Mouse (Mus musculus) CH12.LX (cell line): ENCODE data around the gene Hipk1. TPM values are rescaled to one million over a fixed set of nuclear protein-coding genes. Genes with fewer than 3 reads are reported as not detected.
A peak's percentile ranks its signal among the peaks of the same experiment; 100 is the strongest.

Experiments used
- DNase-seq: peaks from one replicate; pipeline ENCODE4 v3.0.0-alpha.2; 2013; ENCODE audit errors: extremely low read depth
- H3K27ac ChIP-seq: 2 replicates; pipeline ENCODE4 v1.5.1; 2012; ENCODE audit warnings: low read depth, mild to moderate bottlenecking, control low read depth, moderate library complexity; ENCODE audit not compliant: insufficient read depth
- H3K27me3 ChIP-seq: replicated peaks from 2 replicates; pipeline ENCODE3; 2012; ENCODE audit warnings: inconsistent platforms
- H3K36me3 ChIP-seq, 2 experiments: replicated peaks in 1 of 2; 2 replicates each; pipeline versions ENCODE3 to v1.6.1; 2012; ENCODE audit warnings: inconsistent platforms in 1 of 2, low read length in 1 of 2, mild to moderate bottlenecking in 1 of 2, mixed read lengths in 1 of 2, moderate library complexity in 1 of 2; ENCODE audit not compliant: control insufficient read depth in 1 of 2, insufficient read depth in 1 of 2
- H3K4me1 ChIP-seq, 2 experiments: 2 replicates each; pipeline ENCODE4 v1.6.1; 2012; ENCODE audit warnings: inconsistent platforms in 1 of 2, moderate library complexity in 1 of 2; ENCODE audit not compliant: insufficient read depth in 2 of 2, control insufficient read depth in 1 of 2
- H3K4me2 ChIP-seq: 2 replicates; pipeline ENCODE4 v1.6.1; 2012; ENCODE audit warnings: low read depth, mild to moderate bottlenecking, control low read depth; ENCODE audit not compliant: poor library complexity, insufficient read depth, severe bottlenecking
- H3K4me3 ChIP-seq, 3 experiments: fragments of 150-350 bp in 1 of 3; sonication (generic) in 1 of 3; replicated peaks in 1 of 3; 2 replicates each; pipeline versions ENCODE3 to v1.5.1; 2011 to 2012; ENCODE audit warnings: low read depth in 2 of 3, low read length in 2 of 3, mild to moderate bottlenecking in 2 of 3, moderate library complexity in 2 of 3, control low read depth in 1 of 3, improper control_type of control experiment in 1 of 3, inconsistent platforms in 1 of 3, mixed read lengths in 1 of 3; ENCODE audit not compliant: poor library complexity in 1 of 3
- H3K79me2 ChIP-seq: replicated peaks from 2 replicates; pipeline ENCODE4 v1.6.1; 2012; ENCODE audit warnings: mild to moderate bottlenecking, moderate library complexity; ENCODE audit not compliant: control insufficient read depth, poor library complexity, insufficient read depth, severe bottlenecking; ENCODE audit errors: extremely low read depth
- H3K9ac ChIP-seq: 2 replicates; pipeline ENCODE4 v1.6.1; 2012; ENCODE audit warnings: low read depth, mild to moderate bottlenecking, control low read depth, moderate library complexity; ENCODE audit not compliant: insufficient read depth
- H3K9me3 ChIP-seq: replicated peaks from 2 replicates; pipeline ENCODE3; 2012; ENCODE audit warnings: low read length, inconsistent platforms, mixed read lengths
- BHLHE40 ChIP-seq: IDR thresholded peaks from 2 replicates; pipeline ENCODE4 v1.6.1; 2011; ENCODE audit warnings: mild to moderate bottlenecking, low read depth, low read length, improper control_type of control experiment
- CHD1 ChIP-seq: IDR thresholded peaks from 2 replicates; pipeline ENCODE4 v1.6.1; 2012; ENCODE audit warnings: low read depth, low read length, improper control_type of control experiment, inconsistent platforms
- CHD2 ChIP-seq: IDR thresholded peaks from 2 replicates; pipeline ENCODE4 v1.6.1; 2011; ENCODE audit warnings: low read length, improper control_type of control experiment
- E2F4 ChIP-seq: IDR thresholded peaks from 2 replicates; pipeline ENCODE4 v1.6.1; 2011; ENCODE audit warnings: low read depth, low read length, improper control_type of control experiment; ENCODE audit not compliant: insufficient replicate concordance
- ELF1 ChIP-seq: IDR thresholded peaks from 2 replicates; pipeline ENCODE4 v1.6.1; 2014; ENCODE audit warnings: low read depth, mild to moderate bottlenecking, inconsistent platforms, low read length, improper control_type of control experiment
- EP300 ChIP-seq: IDR thresholded peaks from 2 replicates; pipeline ENCODE4 v1.6.1; 2011; ENCODE audit warnings: low read length, improper control_type of control experiment
- ETS1 ChIP-seq: conservative IDR thresholded peaks from 2 replicates; pipeline ENCODE4 v1.6.1; 2012; ENCODE audit warnings: low read depth, mild to moderate bottlenecking, inconsistent platforms, low read length, improper control_type of control experiment, moderate library complexity
- GABPA ChIP-seq: IDR thresholded peaks from 2 replicates; pipeline ENCODE4 v1.6.1; 2012; ENCODE audit warnings: low read depth, low read length, improper control_type of control experiment, inconsistent platforms; ENCODE audit not compliant: insufficient replicate concordance
- HCFC1 ChIP-seq: IDR thresholded peaks from 2 replicates; pipeline ENCODE4 v1.6.1; 2012; ENCODE audit warnings: low read depth, mild to moderate bottlenecking, inconsistent platforms, low read length, improper control_type of control experiment
- JUN ChIP-seq: IDR thresholded peaks from 2 replicates; pipeline ENCODE4 v1.6.1; 2011; ENCODE audit warnings: low read depth, mild to moderate bottlenecking, low read length, improper control_type of control experiment, moderate library complexity; ENCODE audit not compliant: insufficient read depth
- JUND ChIP-seq: conservative IDR thresholded peaks from 2 replicates; pipeline ENCODE4 v1.6.1; 2011; ENCODE audit warnings: low read depth, low read length, improper control_type of control experiment
- MAFK ChIP-seq: IDR thresholded peaks from 2 replicates; pipeline ENCODE4 v1.6.1; 2011; ENCODE audit warnings: low read length, improper control_type of control experiment; ENCODE audit not compliant: insufficient replicate concordance
- MAX ChIP-seq: IDR thresholded peaks from 2 replicates; pipeline ENCODE4 v1.6.1; 2011; ENCODE audit warnings: low read length, improper control_type of control experiment
- MAZ ChIP-seq: IDR thresholded peaks from 2 replicates; pipeline ENCODE4 v1.6.1; 2012; ENCODE audit warnings: low read depth, mild to moderate bottlenecking, inconsistent platforms, low read length, improper control_type of control experiment, moderate library complexity
- MYC ChIP-seq: IDR thresholded peaks from 2 replicates; pipeline ENCODE4 v1.6.1; 2011; ENCODE audit warnings: low read depth, mild to moderate bottlenecking, improper control_type of control experiment, low read length
- NELFE ChIP-seq: IDR thresholded peaks from 2 replicates; pipeline ENCODE4 v1.6.1; 2011; ENCODE audit warnings: low read depth, low read length, improper control_type of control experiment
- NRF1 ChIP-seq: IDR thresholded peaks from 2 replicates; pipeline ENCODE4 v1.6.1; 2014; ENCODE audit warnings: low read depth, mild to moderate bottlenecking, inconsistent platforms, low read length, improper control_type of control experiment, moderate library complexity
- PAX5 ChIP-seq: IDR thresholded peaks from 2 replicates; pipeline ENCODE4 v1.6.1; 2012; ENCODE audit warnings: low read length, inconsistent platforms, mixed read lengths
- POLR2A ChIP-seq: IDR thresholded peaks from 2 replicates; pipeline ENCODE4 v1.6.1; 2011; ENCODE audit warnings: low read depth, mild to moderate bottlenecking, improper control_type of control experiment, low read length
- POLR2AphosphoS2 ChIP-seq: IDR thresholded peaks from 2 replicates; pipeline ENCODE4 v1.6.1; 2011; ENCODE audit warnings: low read depth, low read length, improper control_type of control experiment
- RAD21 ChIP-seq: IDR thresholded peaks from 2 replicates; pipeline ENCODE4 v1.6.1; 2011; ENCODE audit warnings: low read depth, mild to moderate bottlenecking, low read length, improper control_type of control experiment, moderate library complexity
- RCOR1 ChIP-seq: conservative IDR thresholded peaks from 2 replicates; pipeline ENCODE4 v1.6.1; 2012; ENCODE audit warnings: low read depth, mild to moderate bottlenecking, inconsistent platforms, low read length, improper control_type of control experiment
- SIN3A ChIP-seq: IDR thresholded peaks from 2 replicates; pipeline ENCODE4 v1.6.1; 2012; ENCODE audit warnings: low read length, improper control_type of control experiment, inconsistent platforms
- SMC3 ChIP-seq: IDR thresholded peaks from 2 replicates; pipeline ENCODE4 v1.6.1; 2011; ENCODE audit warnings: low read depth, low read length, improper control_type of control experiment
- TCF12 ChIP-seq: IDR thresholded peaks from 2 replicates; pipeline ENCODE4 v1.6.1; 2014; ENCODE audit warnings: low read depth, mild to moderate bottlenecking, inconsistent platforms, low read length, improper control_type of control experiment
- UBTF ChIP-seq: IDR thresholded peaks from 2 replicates; pipeline ENCODE4 v1.6.1; 2012; ENCODE audit warnings: low read depth, mild to moderate bottlenecking, inconsistent platforms, low read length, improper control_type of control experiment, moderate library complexity
- ZKSCAN1 ChIP-seq: IDR thresholded peaks from 2 replicates; pipeline ENCODE4 v1.6.1; 2012; ENCODE audit warnings: low read depth, inconsistent platforms, low read length, improper control_type of control experiment, borderline replicate concordance
- ZMIZ1 ChIP-seq: IDR thresholded peaks from 2 replicates; pipeline ENCODE4 v1.6.1; 2012; ENCODE audit warnings: low read depth, mild to moderate bottlenecking, inconsistent platforms, low read length, improper control_type of control experiment
- dilution Hi-C: fragments of 300-500 bp; cut with MboI; formaldehyde crosslinking; loops from 2 replicates; pipeline ENCODE4 v1.14.3; 2020; ENCODE audit warnings: low sequenced_read_pairs; ENCODE audit not compliant: extremely low pct_unique_long_range_greater_than_20kb, extremely low pct_ligation_motif_present
- in situ Hi-C: fragments of 300-500 bp; cut with MboI; formaldehyde crosslinking; loops from 3 replicates; pipeline ENCODE4 v1.14.3; 2019; ENCODE audit warnings: low sequenced_read_pairs, low pct_ligation_motif_present, low pct_unique_long_range_greater_than_20kb, mixed read lengths
- polyA plus RNA-seq: library from polyadenylated mRNA; unstranded; fragments of >175 nt; gene quantifications from 2 replicates; pipeline ENCODE4 v1.2.1, GENCODE M21; 2012; ENCODE audit warnings: low read depth; ENCODE audit not compliant: insufficient read length
- total RNA-seq, 2 experiments: library from RNA; depleted of rRNA; stranded (reverse); fragments of 300-350 nt in 1 of 2; fragments of >200 nt in 1 of 2; gene quantifications; 2 replicates each; pipeline ENCODE4 v1.2.3; 2012 to 2014

The Hipk1 gene
- total and polyA plus RNA-seq, 3 experiments = 26.2 to 35.9 (median 32.7) TPM

- in situ Hi-C loops = no loop called here
- Histone ChIP-seq H3K4me3 (no peak overlapping the region), H3K4me1 (peaks cover 22 to 78% of the 10 kb centered on the region in 2 experiments; a peak in 3 of 4 replicates), H3K27me3 (no peaks in the 10 kb centered on the region)
- no peak for TF ChIP-seq SIN3A
- TF ChIP-seq PAX5 = no peak
- no peak for TF ChIP-seq TCF12
- TF ChIP-seq GABPA = no peak
- no peak for TF ChIP-seq E2F4
- TF ChIP-seq MYC = no peak
- no peak for TF ChIP-seq JUN
- no peak for TF ChIP-seq UBTF
- no peak for TF ChIP-seq JUND
- no peak for TF ChIP-seq MAX
- TF ChIP-seq ETS1 = no peak
- TF ChIP-seq CHD2 = no peak
- TF ChIP-seq NELFE = no peak
- TF ChIP-seq ZMIZ1 = no peak
- TF ChIP-seq CHD1 = no peak
- TF ChIP-seq POLR2AphosphoS2 = no peak
- TF ChIP-seq SMC3 = no peak
- no peak for TF ChIP-seq ELF1
- TF ChIP-seq, all 38 proteins: peak for 0
- peaks cover 24 to 43% of the 10 kb centered on the region in 2 experiments for H3K36me3 ChIP-seq
- peaks cover 26% of the 10 kb centered on the region for H3K79me2 ChIP-seq
- no peak for DNase-seq
- no peaks in the 10 kb centered on the region for H3K9me3 ChIP-seq
- H3K4me2 ChIP-seq = peak overlapping the region; percentile 53; the same call in 1 of the 2 replicates
- dilution Hi-C loops = no loop called here
- H3K27ac ChIP-seq = peak overlapping the region; percentile 74
- H3K9ac ChIP-seq = peak overlapping the region; percentile 30; the same call in 1 of the 2 replicates
These were observed 11.5 kb upstream of the Hipk1 start for GRCm38 (mm10) chr3:103802861-103803260.

- in situ Hi-C loops = no loop called here
- dilution Hi-C loops = no loop called here
- Histone ChIP-seq H3K4me3 (peak overlapping the region in 1 of 3 experiments; percentile 34), H3K27ac (peak overlapping the region; percentile 99), H3K79me2 (peaks cover 16% of the 10 kb centered on the region), H3K4me2 (peak overlapping the region; percentile 94), H3K9me3 (no peaks in the 10 kb centered on the region), H3K27me3 (no peaks in the 10 kb centered on the region), H3K9ac (peak overlapping the region; percentile 57), H3K4me1 (peaks cover 19 to 68% of the 10 kb centered on the region in 2 experiments; a peak in 3 of 4 replicates), H3K36me3 (peaks cover 22 to 36% of the 10 kb centered on the region in 2 experiments)
- DNase-seq = peak; percentile 85
- TF ChIP-seq ELF1 (peak; percentile 65; the same call in 1 of the 2 replicates), BHLHE40 (peak; percentile 59), JUN (peak; percentile 52; the same call in 1 of the 2 replicates), EP300 (peak; percentile 86), NRF1 (0 out of 2 replicates have a peak, but pooled peaks have one; percentile 5), HCFC1 (peak; percentile 46; the same call in 1 of the 2 replicates), SIN3A (peak; percentile 79), MAZ (no peak), RCOR1 (no peak; the same call in 1 of the 2 replicates), MAX (peak; percentile 71), UBTF (0 out of 2 replicates have a peak, but pooled peaks have one; percentile 30), POLR2A (peak; percentile 30), RAD21 (no peak; the same call in 1 of the 2 replicates), ZMIZ1 (peak; percentile 58; the same call in 1 of the 2 replicates), JUND (0 out of 2 replicates have a peak, but pooled peaks have one; percentile 30), MAFK (no peak), ETS1 (peak; percentile 20), CHD1 (peak; percentile 93), ZKSCAN1 (no peak), MYC (peak; percentile 91), GABPA (no peak)
These were observed 10.5 kb upstream of the Hipk1 start for GRCm38 (mm10) chr3:103801631-103802531.
